Mouse (Mus musculus): ENCODE data around the gene Fat2.

DNA sequence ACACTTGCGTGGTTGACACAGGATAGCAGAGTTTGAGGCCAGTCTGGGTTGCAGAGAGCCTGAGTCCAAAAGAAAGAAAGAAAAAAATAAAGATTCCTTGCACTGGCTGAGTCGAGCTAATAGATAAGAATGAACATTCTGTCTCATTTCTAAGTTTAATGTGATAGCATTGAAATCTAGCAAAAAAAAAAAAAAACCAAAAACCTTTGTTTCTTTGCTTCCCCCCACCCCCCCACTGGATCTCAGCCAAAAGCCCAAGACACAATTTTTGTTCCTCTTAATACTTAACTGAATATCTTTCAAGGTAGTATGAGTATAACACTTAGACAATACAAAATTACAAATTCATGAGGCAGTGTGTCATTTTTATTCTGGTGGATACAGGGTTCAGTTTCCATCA, 127.3 kb downstream of the Fat2 start:
- no peak for TF ChIP-seq POLR2A (IDR thresholded peaks at IDR 0.05; ENCODE audit: low read depth, low read length)
- TF ChIP-seq CTCF (IDR thresholded peaks at IDR 0.05; ENCODE audit: extremely low read depth, insufficient read length, insufficient replicate concordance, low read depth, low read length) = no peak

Measured in small intestine, adult 2 months (tissue).